Mouse (Mus musculus) cerebellum, adult 18-20 months (tissue): Measurements from ENCODE around the gene Cdk6.
"Not testable (repeated sequence)": the region's sequence is repeated elsewhere in the genome, so short reads cannot be mapped to it uniquely, and the experiment has no call there.

Source experiments
- DNase-seq, 2 experiments: peaks; one replicate each; pipeline ENCODE4 v3.0.0; 2021

Cdk6 gene

GRCm38 (mm10) chr5:3380692-3381233 is 39.5 kb downstream of the Cdk6 start:
- no peak for DNase-seq

GRCm38 (mm10) chr5:3381795-3382194 is 40.5 kb downstream of the Cdk6 start:
- DNase-seq: no peak

- no peak for DNase-seq
Observed at GRCm38 (mm10) chr5:3382343-3383040, 41.2 kb downstream of the Cdk6 start.

GRCm38 (mm10) chr5:3383547-3383946 is 42.3 kb downstream of the Cdk6 start:
- no peak for DNase-seq

GRCm38 (mm10) chr5:3385078-3385477 is 43.8 kb downstream of the Cdk6 start:
- DNase-seq: no peak

- no peak for DNase-seq
Observed at GRCm38 (mm10) chr5:3386021-3386730, 44.9 kb downstream of the Cdk6 start.

- DNase-seq: no peak
Observed at GRCm38 (mm10) chr5:3386731-3387087, 45.4 kb downstream of the Cdk6 start.

- DNase-seq: no peak
Observed at GRCm38 (mm10) chr5:3387138-3387537, 45.9 kb downstream of the Cdk6 start.

GRCm38 (mm10) chr5:3392856-3393255 is 51.6 kb downstream of the Cdk6 start:
- DNase-seq: no peak

GRCm38 (mm10) chr5:3394145-3394544 is 52.9 kb downstream of the Cdk6 start:
- DNase-seq: no peak

- DNase-seq: no peak
Observed at GRCm38 (mm10) chr5:3395020-3395419, 53.7 kb downstream of the Cdk6 start.

- DNase-seq: no peak
Observed at GRCm38 (mm10) chr5:3396214-3396613, 54.9 kb downstream of the Cdk6 start.

GRCm38 (mm10) chr5:3396910-3397575 is 55.8 kb downstream of the Cdk6 start:
- DNase-seq: no peak

- DNase-seq: no peak
Observed at GRCm38 (mm10) chr5:3399784-3400494, 58.7 kb downstream of the Cdk6 start.

GRCm38 (mm10) chr5:3405102-3405501 is 63.8 kb downstream of the Cdk6 start:
- DNase-seq: peak; percentile 17 to 25

GRCm38 (mm10) chr5:3405503-3405902 is 64.2 kb downstream of the Cdk6 start:
- no peak for DNase-seq

- no peak for DNase-seq
Observed at GRCm38 (mm10) chr5:3407926-3408325, 66.6 kb downstream of the Cdk6 start.

GRCm38 (mm10) chr5:3418183-3418582 is 76.9 kb downstream of the Cdk6 start:
- DNase-seq: not testable (repeated sequence)

- no peak for DNase-seq
Observed at GRCm38 (mm10) chr5:3420094-3420831, 79.0 kb downstream of the Cdk6 start.

GRCm38 (mm10) chr5:3420832-3421228 is 79.5 kb downstream of the Cdk6 start:
- DNase-seq: no peak

GRCm38 (mm10) chr5:3433131-3433700 is 91.9 kb downstream of the Cdk6 start:
- DNase-seq: not testable (repeated sequence)

- DNase-seq: not testable (repeated sequence)
Observed at GRCm38 (mm10) chr5:3434105-3434504, 92.8 kb downstream of the Cdk6 start.
